ENCODE assay signal across 16 mouse cellular contexts in genomic region chr5:54622733-54623132, GRCm38 (mm10).
"Had no signal": no experiment of that assay in that cellular context is flagged by ENCODE, and none has a peak within 500 bp of the region (broad histone marks: within the 10 kb centered on the region; RNA-seq: fewer than 3 reads in every experiment).

No protein-coding gene starts in this region.

- H3K9me3 ChIP-seq: liver, embryonic 13.5 days; liver, embryonic 15.5 days; lung, embryonic 15.5 days; megakaryocyte, embryonic 14.5 days; midbrain, embryonic 13.5 days; midbrain, embryonic 15.5 days; neural tube, embryonic 12.5 days had no signal

- H3K27me3 ChIP-seq: liver, embryonic 13.5 days; liver, embryonic 15.5 days; lung, embryonic 15.5 days; megakaryocyte, embryonic 14.5 days; midbrain, embryonic 13.5 days; midbrain, embryonic 15.5 days; neural tube, embryonic 12.5 days had no signal

- H3K27ac ChIP-seq: liver, embryonic 13.5 days; liver, embryonic 15.5 days; lung, embryonic 15.5 days; macrophage; midbrain, embryonic 13.5 days; midbrain, embryonic 15.5 days; neural tube, embryonic 12.5 days had no signal

- H3K4me1 ChIP-seq: liver, embryonic 13.5 days; liver, embryonic 15.5 days; lung, embryonic 15.5 days; megakaryocyte, embryonic 14.5 days; midbrain, embryonic 13.5 days; midbrain, embryonic 15.5 days; neural tube, embryonic 12.5 days had no signal

- H3K4me3 ChIP-seq: liver, embryonic 13.5 days; liver, embryonic 15.5 days; lung, embryonic 15.5 days; megakaryocyte, embryonic 14.5 days; midbrain, embryonic 13.5 days; midbrain, embryonic 15.5 days; neural tube, embryonic 12.5 days had no signal

- H3K9ac ChIP-seq: liver, embryonic 13.5 days; liver, embryonic 15.5 days; liver, postnatal 0 days; lung, embryonic 15.5 days; midbrain, embryonic 13.5 days; midbrain, embryonic 15.5 days; neural tube, embryonic 12.5 days had no signal

- ATAC-seq: liver, postnatal 0 days; midbrain, embryonic 13.5 days; midbrain, embryonic 15.5 days had no signal

- DNase-seq: liver, embryonic 13.5 days; liver, postnatal 0 days; lung, postnatal 10 days; right cerebral cortex, postnatal 14 days; thymus, adult 18-20 months; thymus, postnatal 14 days; thymus, postnatal 36 days had no signal

- H3K36me3 ChIP-seq: liver, embryonic 13.5 days; liver, embryonic 15.5 days; lung, embryonic 15.5 days; midbrain, embryonic 13.5 days; midbrain, embryonic 15.5 days; neural tube, embryonic 12.5 days had no signal

- H3K4me2 ChIP-seq: liver, embryonic 11.5 days; liver, embryonic 13.5 days; liver, embryonic 15.5 days; lung, embryonic 15.5 days; midbrain, embryonic 11.5 days; midbrain, embryonic 13.5 days; midbrain, embryonic 15.5 days; neural tube, embryonic 12.5 days had no signal
